Mouse (Mus musculus): ENCODE results near the gene Pnldc1.

DNA sequence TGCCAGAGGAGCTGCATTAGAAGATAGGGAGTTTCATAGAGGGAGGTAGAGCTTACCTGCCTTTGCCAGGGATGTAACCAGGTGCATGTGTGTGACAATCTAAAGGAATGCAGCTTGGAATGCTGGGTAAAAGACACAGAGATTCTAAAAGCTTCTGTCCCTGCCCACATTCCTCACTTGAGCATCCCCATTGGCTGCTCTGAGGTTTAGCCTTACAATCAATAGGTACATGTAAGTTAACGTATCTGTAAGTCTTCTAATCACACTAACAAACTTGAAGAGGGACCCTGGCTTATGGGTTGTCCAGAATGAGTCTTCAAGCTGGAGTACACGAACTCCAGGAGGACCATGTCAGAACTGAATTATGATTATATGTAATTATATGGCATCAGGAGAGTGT, 42.0 kb downstream of the Pnldc1 start, which contains the start of gene Mas1:
- TF ChIP-seq CTCF (conservative IDR thresholded peaks at IDR 0.05; ENCODE audit: insufficient read depth, insufficient read length, low read depth, low read length): no peak
- no peak for TF ChIP-seq POLR2A (IDR thresholded peaks at IDR 0.05; ENCODE audit: low read depth, low read length)
